Mouse (Mus musculus): ENCODE data around the gene Itgb6.

Gene Itgb6

GRCm38 (mm10) chr2:60671215-60671614 lies 51.2 kb downstream of the Itgb6 start:
- DNase-seq: no peak

GRCm38 (mm10) chr2:60663071-60663470 lies 59.4 kb downstream of the Itgb6 start:
- DNase-seq: no peak

- DNase-seq: no peak
These were observed 62.5 kb downstream of the Itgb6 start for GRCm38 (mm10) chr2:60659993-60660392.

GRCm38 (mm10) chr2:60658992-60659391 lies 63.5 kb downstream of the Itgb6 start:
- DNase-seq: no peak

GRCm38 (mm10) chr2:60654828-60655227 lies 67.6 kb downstream of the Itgb6 start:
- no peak for DNase-seq

GRCm38 (mm10) chr2:60650155-60650554 lies 72.3 kb downstream of the Itgb6 start:
- no peak for DNase-seq

- no peak for DNase-seq
These were observed 74.8 kb downstream of the Itgb6 start for GRCm38 (mm10) chr2:60647650-60648049.

GRCm38 (mm10) chr2:60646583-60646982 lies 75.9 kb downstream of the Itgb6 start:
- no peak for DNase-seq

- no peak for DNase-seq
These were observed 79.0 kb downstream of the Itgb6 start for GRCm38 (mm10) chr2:60643406-60643805.

GRCm38 (mm10) chr2:60642606-60643005 lies 79.8 kb downstream of the Itgb6 start:
- DNase-seq: no peak

GRCm38 (mm10) chr2:60640342-60640672 lies 82.1 kb downstream of the Itgb6 start:
- no peak for DNase-seq

GRCm38 (mm10) chr2:60639617-60640341 lies 82.7 kb downstream of the Itgb6 start:
- no peak for DNase-seq

- no peak for DNase-seq
These were observed 85.3 kb downstream of the Itgb6 start for GRCm38 (mm10) chr2:60636910-60637761.

GRCm38 (mm10) chr2:60636481-60636880 lies 86.0 kb downstream of the Itgb6 start:
- no peak for DNase-seq

- no peak for DNase-seq
These were observed 86.4 kb downstream of the Itgb6 start for GRCm38 (mm10) chr2:60636038-60636437.

GRCm38 (mm10) chr2:60632791-60633190 lies 89.7 kb downstream of the Itgb6 start:
- no peak for DNase-seq

- no peak for DNase-seq
These were observed 92.1 kb downstream of the Itgb6 start for GRCm38 (mm10) chr2:60630304-60630703.

- no peak for DNase-seq
These were observed 94.5 kb downstream of the Itgb6 start for GRCm38 (mm10) chr2:60627952-60628351.

GRCm38 (mm10) chr2:60627515-60627914 lies 94.9 kb downstream of the Itgb6 start:
- no peak for DNase-seq

GRCm38 (mm10) chr2:60625766-60626165 lies 96.7 kb downstream of the Itgb6 start:
- DNase-seq: no peak

GRCm38 (mm10) chr2:60622161-60622560 lies 100.3 kb downstream of the Itgb6 start:
- no peak for DNase-seq

- DNase-seq: no peak
These were observed 107.7 kb downstream of the Itgb6 start for GRCm38 (mm10) chr2:60614758-60615157.

GRCm38 (mm10) chr2:60613857-60614228 lies 108.6 kb downstream of the Itgb6 start:
- no peak for DNase-seq
